ENCODE assay signal across 11 mouse cellular contexts in the genomic region with DNA sequence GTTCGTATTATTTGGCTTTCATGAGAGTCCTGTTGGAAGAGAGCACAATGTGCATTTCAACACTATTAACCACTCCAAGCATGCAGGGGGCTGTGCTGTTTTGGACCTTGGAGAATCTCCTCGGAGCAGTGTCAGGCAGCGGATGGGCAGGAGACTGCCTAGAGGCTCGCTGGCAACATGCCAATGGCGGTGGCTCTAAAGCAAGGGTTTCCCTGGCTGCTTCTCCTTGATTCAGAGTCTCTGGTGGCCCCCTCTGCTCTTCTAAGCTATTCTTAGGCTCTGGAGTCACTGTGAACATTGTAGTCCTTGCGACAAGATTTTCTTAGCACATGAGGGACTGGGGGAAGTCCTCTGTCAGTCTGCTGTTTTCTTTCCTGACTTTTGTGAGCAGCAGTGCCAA. TPM values are rescaled to one million over a fixed set of nuclear protein-coding genes. Genes with fewer than 3 reads are reported as not detected.
DNase-seq lines count a peak whose midpoint lies in the region; ATAC-seq and TF ChIP-seq lines count a peak whose summit lies in the region.
"Had no signal": no experiment of that assay in that cellular context is flagged by ENCODE, and none has a peak within 500 bp of the region (broad histone marks: within the 10 kb centered on the region; RNA-seq: fewer than 3 reads in every experiment).

No protein-coding gene starts in this region.

- H3K4me1 ChIP-seq in kidney, adult 2 months (ENCODE audit: control insufficient read depth, insufficient read depth, low read length), result peaks cover 9% of the 10 kb centered on the region; the same call in 1 of the 2 replicates
- H3K4me1 ChIP-seq in limb, embryonic 14.5 days (ENCODE audit: control insufficient read depth, insufficient read depth, low read length), result peaks cover 33% of the 10 kb centered on the region

- no peak overlapping the region for H3K4me2 ChIP-seq in limb, embryonic 14.5 days (replicated peaks; ENCODE audit: low read depth, low read length, severe bottlenecking)

- peak; percentile 24; the same call in 1 of the 2 replicates for ATAC-seq in limb, embryonic 14.5 days (ENCODE audit: low FRiP score, low read depth)
- ATAC-seq in monocyte, adult 5-6 weeks (replicated peaks; ENCODE audit: insufficient number of reproducible peaks, low FRiP score, low TSS enrichment, poor library complexity, severe bottlenecking), result no peak
- no peak for ATAC-seq in megakaryocyte, adult 5-6 weeks (ENCODE audit: poor library complexity, severe bottlenecking)

- H3K9ac ChIP-seq in limb, embryonic 14.5 days (ENCODE audit: low read depth, low read length, severe bottlenecking), result no peak overlapping the region

- H3K9me3 ChIP-seq in limb, embryonic 14.5 days (ENCODE audit: control insufficient read depth, low read length), result no peaks in the 10 kb centered on the region

- no peak overlapping the region for H3K27ac ChIP-seq in kidney, adult 2 months (ENCODE audit: insufficient read depth, low read depth, low read length)
- H3K27ac ChIP-seq in limb, embryonic 14.5 days (replicated peaks; ENCODE audit: low read depth, low read length), result peak overlapping the region; percentile 21; the same call in 1 of the 2 replicates

- WGBS in kidney, adult 2 months, result 37% methylated on average over 6 of the region's 6 CpGs
- 40% methylated on average over 6 of the region's 6 CpGs for WGBS in limb, embryonic 14.5 days

- intact Hi-C loops in heart, postnatal 14 days (cut with DNase I), result no loop called here

- no peaks in the 10 kb centered on the region for H3K36me3 ChIP-seq in kidney, adult 2 months (ENCODE audit: control insufficient read depth, insufficient read depth, low read length)
- peaks cover 18% of the 10 kb centered on the region for H3K36me3 ChIP-seq in limb, embryonic 14.5 days (ENCODE audit: control insufficient read depth, insufficient read depth, low read length)

- no peak for TF ChIP-seq CTCF in kidney, adult 2 months (conservative IDR thresholded peaks at IDR 0.05; ENCODE audit: insufficient read depth, insufficient read length, low read depth, low read length)

- no peaks in the 10 kb centered on the region for H3K27me3 ChIP-seq in kidney, adult 2 months (replicated peaks; ENCODE audit: control insufficient read depth, insufficient read depth, low read length)
- no peaks in the 10 kb centered on the region for H3K27me3 ChIP-seq in limb, embryonic 14.5 days (ENCODE audit: control insufficient read depth, insufficient read depth, low read length)

- DNase-seq in kidney, adult 2 months, result peak; percentile 43
- DNase-seq in kidney, adult 11 months, result no peak
- DNase-seq in brain, adult 2 months (ENCODE audit: low read depth, low spot score), result peak; percentile 11
- DNase-seq in heart, postnatal 14 days, result peak; percentile 53 to 62
- peak; percentile 62 for DNase-seq in limb, embryonic 14.5 days (ENCODE audit: low spot score)
- DNase-seq in testis, postnatal 14 days (ENCODE audit: low spot score), result peak; percentile 27

- TF ChIP-seq POLR2A in kidney, adult 2 months (IDR thresholded peaks at IDR 0.05; ENCODE audit: low read depth, low read length), result no peak
- TF ChIP-seq POLR2A in limb, embryonic 14.5 days (IDR thresholded peaks at IDR 0.05; ENCODE audit: borderline replicate concordance, extremely low read depth, insufficient read depth, insufficient read length), result no peak

- no peak overlapping the region for H3K4me3 ChIP-seq in kidney, adult 2 months (ENCODE audit: insufficient read depth, low read depth, low read length)
- H3K4me3 ChIP-seq in limb, embryonic 14.5 days (replicated peaks; ENCODE audit: low read length), result no peak overlapping the region
- H3K4me3 ChIP-seq: erythroblast, embryonic 14.5 days had no signal

RNA-seq across cellular contexts. Expression of a gene that starts 33.5 kb away (rescaled TPM):
- 7.7 and 10.2 TPM in 2 replicates for polyA plus RNA-seq in kidney, adult 2 months (2012; rRNA removed)
- 1 to 10 TPM; 1.6 to 1.8 TPM for total RNA-seq in heart, postnatal 14 days (2021)
- polyA plus RNA-seq in limb, embryonic 14.5 days (2012; rRNA removed), result 32.0 and 39.6 TPM in 2 replicates
- polyA plus RNA-seq in limb, embryonic 14.5 days (2014; fragmentation: Nextera tagmentation; extraction: Ambion mirVana), result 24.9 and 35.4 TPM in 2 replicates
- 0.10 to 0.57 TPM in 2 of 3 replicates, not detected in the other for total RNA-seq in monocyte, adult 5-6 weeks (2017)
- 0.02 and 0.05 TPM in 2 replicates for total RNA-seq in megakaryocyte, adult 5-6 weeks (2015)
- total RNA-seq in megakaryocyte, adult 5-6 weeks (2017), result not detected in 2 replicates
- total RNA-seq: MEL; neutrophil, adult 5-6 weeks had no signal
- polyA plus RNA-seq: erythroblast, embryonic 14.5 days had no signal
